Mouse (Mus musculus) heart, postnatal 4 days (tissue): ENCODE results near the gene Scn11a. TPM values are rescaled to one million over a fixed set of nuclear protein-coding genes. Genes with fewer than 3 reads are reported as not detected.

Experiments
- DNase-seq: peaks from one replicate; pipeline ENCODE4 v3.0.0; 2021
- total RNA-seq, 2 experiments: library from RNA; stranded (reverse); gene quantifications; 2 replicates each; pipeline ENCODE4 v1.2.3; 2021

The Scn11a gene
- total RNA-seq, 2 experiments from 2014 or later: 0.09 to 0.14 TPM

DNA sequence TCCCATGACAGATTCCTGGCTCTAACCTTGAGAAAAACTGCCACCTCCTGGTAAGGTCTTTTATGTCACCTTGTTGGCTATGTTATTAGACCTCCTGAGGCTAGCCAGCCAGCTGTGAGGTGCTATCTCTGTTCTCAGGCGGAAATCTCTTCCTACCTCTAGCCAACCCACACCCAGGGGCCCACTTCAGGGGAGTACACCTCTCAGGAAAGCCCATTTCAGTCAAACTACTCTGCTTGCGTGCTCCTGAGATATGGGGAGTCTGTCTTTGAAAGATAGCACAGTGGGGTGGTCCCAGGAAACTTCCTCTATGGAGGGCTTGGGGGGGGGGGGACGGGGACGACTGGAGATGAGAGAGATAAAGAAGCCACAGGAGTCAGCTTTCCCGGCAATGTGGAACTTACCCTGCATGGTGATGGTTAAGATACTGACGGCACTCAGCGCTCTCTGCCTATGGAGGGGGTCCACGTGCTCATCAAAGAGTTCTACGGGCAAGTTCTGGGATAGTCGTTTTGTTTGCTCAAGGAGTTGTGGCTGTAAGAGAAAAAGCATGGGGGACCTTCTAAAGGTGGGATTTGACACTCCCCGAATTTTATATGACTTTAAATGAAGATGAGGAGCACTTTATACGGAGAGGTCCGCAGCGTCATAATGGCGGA lies 29.9 kb downstream of the Scn11a start:
- peak; percentile 12 for DNase-seq

DNA sequence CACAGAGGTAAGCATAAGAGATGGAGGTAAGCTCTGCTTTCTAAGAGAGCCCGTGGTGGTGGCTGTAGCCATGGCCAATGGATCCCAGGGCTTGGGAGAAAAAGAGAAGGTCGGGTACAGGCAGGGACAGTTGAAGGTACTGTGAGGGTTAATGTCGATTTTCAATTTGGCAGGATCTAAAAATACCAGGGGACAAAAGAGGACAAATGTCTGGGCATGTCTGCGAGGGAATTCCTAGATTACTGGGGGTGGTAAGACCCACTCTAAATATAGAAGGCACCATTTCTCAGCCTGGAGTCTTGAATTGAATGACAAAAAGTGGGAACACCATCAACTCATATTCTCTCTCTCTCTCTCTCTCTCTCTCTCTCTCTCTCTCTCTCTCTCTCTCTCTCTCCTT lies 30.8 kb downstream of the Scn11a start:
- DNase-seq: peak; percentile 23

DNA sequence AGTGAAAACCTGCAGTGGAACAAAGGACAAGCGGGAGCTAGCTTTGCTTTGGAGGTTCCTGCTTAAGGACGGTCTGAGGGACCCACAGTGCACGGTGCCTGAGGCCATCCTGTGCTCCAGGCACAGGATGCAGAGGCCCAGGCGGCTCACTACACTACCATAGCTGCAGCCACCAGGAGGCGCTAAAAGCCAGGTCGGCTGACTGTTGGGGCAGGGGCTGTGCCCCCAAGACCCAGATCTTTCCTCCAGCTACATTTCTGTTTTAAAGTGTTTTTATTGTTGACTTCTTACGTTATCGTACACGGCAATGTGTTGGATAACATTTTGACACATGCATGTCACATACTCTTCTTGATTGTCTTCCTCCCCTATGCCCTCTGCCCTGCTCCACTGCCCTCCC lies 32.8 kb downstream of the Scn11a start:
- peak; percentile 63 for DNase-seq

DNA sequence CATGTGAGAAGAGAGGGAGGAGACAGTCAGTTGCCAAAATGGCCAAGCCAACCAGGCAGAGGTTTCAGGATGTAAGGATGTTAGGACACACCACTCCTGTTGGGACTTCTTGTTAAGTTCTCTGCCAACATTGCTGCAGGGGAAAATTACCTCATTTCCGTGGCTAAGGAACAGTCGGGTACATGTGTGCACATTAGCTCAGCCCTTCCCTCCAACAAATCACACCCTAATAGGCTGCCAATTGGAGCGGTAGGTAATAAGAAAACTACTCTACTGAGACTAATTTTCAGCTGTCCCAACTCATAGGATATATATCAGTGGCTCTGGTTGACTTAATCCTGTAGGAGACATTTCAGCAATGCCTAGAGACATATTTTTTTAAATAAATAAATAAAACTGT lies 44.4 kb downstream of the Scn11a start:
- no peak for DNase-seq

DNA sequence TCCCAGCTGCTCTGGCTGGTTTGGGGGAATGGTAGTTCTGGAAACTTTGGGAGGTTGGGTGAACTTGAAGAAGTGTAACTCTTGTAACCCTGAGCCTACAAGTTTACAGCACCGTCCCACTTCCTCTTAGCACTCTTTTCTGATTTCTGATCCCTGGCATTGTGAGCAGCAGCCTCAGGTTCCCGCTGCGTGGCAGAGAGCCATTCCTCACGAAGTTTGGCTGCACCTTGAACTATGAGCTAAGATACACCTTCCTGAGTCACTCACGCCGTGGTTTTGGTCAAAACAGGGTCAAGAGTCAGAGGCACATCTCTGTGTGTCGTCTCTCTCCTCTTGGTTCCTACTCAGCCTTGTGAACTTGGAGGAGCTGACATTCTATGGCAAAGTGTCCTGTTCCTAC lies 48.6 kb downstream of the Scn11a start:
- DNase-seq: no peak

DNA sequence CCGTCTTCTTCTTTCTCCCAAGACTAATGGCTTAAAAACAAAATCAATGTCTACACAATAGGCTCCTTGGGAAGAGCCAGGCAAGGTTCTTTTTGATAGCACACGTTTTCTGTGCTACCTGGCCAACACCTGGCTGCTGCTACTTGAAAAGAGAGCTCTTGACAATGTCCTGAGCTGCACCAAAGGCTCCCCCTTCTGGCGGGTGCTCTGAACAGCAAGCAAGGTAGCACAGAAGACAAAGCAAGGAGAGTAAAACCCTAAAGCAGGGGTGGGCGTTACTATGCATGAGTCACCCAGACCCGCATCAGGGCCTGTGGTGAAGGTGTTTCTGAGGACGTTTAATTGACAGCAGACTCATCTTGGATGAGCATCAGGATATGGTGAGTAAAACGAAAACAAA lies 56.7 kb downstream of the Scn11a start:
- peak; percentile 43 for DNase-seq

DNA sequence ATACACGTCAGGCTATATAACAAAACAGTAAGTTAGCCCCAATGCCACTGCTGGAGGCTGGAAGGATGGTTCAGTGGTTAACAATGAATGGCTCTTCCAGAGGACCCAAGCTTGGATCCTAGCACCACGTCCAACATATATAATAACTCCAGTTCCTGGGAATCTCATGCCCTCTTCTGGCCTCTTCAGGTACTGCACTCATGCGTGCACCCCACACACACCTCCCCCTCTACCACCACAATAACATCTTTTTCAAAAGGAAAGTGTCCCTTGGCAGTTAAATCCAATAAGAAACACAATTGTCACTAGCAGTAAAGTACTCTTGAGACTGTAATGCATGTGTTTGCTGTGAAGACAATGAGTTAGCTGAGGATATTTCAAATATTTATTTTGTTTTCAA lies 65.0 kb downstream of the Scn11a start:
- no peak for DNase-seq

DNA sequence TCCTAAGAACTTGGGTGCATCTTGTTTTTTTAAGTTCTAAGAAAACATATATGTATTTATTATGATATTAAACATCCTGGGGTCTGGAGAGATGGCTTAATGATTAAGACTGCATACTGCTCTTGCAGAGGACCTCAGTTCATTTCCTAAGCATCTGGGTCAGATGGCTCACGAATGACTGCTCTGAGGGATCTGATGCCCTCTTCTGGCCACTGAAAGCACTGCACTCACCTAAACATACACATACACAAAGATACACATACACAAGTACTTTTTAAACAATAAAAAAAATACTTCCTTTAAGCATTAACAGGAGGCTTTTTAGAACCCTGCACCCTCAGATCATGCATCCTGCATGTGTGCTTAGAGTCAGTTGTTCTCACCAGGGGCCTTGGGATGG lies 65.8 kb downstream of the Scn11a start:
- DNase-seq: no peak

DNA sequence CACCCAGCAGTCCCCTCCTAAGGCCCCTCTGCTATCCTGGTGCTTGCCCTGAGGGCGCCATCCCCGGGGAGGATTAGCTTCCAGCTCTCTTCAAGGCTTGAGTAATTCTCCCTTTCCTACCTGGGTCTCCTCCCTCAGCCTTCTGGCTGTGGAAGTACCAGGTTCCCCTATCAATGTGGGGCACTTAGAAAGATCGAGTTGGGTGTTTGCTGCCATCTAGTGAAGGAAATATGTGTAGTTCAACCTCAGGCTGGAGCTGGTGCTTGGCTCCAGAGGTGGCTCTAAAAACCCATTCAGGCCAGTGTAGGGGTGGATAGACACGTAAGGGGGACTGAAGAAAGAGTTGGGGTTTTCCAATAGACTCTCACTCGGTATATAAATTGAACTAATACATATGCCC lies 73.7 kb downstream of the Scn11a start:
- DNase-seq: peak; percentile 41

DNA sequence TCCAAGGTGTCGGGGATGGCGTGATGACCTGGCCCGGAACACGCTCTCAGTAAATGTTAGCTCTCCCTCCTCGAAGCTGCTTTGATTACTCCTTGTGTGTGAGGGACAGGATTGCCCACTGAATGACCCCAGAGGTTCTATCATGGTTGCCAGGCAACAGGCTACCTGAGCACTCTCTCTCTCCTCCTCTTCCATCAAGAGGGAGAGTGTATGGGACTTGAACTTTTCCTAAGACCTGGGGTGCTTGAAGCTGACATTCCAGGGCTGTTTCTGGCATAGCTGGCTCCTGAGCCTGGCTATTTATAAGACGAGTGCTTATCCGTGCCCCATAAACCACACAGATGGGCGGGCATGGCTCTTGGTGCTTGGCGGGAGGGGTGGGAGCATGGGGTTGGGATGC lies 76.1 kb downstream of the Scn11a start:
- DNase-seq: no peak

DNA sequence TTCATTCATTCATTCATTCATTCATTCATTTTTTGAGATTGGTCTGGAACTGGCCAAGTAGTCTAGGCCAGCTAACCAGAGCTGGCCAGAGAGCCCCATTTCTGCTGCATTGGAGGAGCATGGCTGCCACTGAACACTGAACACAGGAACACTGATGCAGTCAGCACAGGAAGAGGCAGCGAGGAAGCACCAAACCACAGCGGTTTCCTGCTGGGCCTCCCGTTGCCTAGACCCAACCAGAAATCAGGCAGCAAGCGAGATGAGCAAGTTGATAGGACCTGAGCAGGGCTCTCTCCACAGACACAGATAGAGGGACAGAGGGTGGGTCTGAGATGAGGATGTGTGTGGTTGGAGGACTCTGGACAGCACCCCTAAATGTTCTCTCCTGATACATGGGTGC lies 81.4 kb downstream of the Scn11a start:
- no peak for DNase-seq

DNA sequence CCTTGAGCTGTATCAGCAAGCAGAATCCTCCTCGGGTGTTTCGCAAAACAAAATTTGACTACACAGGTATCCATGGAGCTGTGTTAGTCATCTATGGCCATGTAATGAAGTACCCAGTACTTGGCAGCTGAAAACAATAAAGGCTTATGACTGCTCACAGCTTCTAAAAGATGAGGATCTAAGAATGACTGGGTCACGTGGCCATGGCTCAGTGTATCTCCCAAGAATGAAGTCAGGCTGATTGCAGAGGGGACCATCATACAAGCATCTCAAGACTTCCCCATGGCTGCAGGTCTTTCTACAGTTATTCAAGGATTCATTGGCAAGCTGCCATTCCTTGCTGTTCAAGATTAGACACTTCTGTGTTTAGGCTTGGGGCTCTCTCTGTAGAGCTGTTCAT lies 81.9 kb downstream of the Scn11a start:
- no peak for DNase-seq

DNA sequence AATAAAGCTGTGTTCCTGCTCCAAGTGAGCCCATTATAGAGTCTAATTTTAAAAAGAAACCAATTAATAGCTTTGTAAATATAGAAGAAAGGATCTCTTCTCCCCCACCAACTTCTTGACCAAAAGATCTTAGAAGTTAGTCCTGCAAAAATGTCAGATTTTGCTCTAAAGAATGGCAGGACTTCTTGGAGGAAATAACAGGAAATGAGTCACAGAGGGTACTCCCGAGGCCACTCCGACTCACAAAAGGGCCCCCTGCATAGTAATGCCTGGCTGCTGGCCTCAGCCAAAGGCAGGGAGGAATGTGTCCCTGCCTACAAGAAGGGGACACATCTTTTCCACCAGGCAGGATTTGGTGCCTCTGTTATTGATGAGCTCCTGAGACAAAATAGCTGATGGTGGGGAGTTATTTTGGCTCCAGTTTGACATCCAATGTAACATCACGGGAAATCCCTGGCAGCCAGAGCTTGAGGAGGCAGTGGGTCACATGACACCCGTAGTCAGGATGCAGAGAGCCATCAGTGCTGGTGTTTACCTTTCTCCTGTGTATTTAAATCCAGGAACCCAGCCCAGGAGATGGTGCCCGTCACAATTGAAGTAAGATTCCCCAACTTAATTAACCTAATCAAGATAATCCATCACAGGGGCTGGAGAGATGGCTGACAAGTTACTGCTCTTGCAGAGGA lies 84.0 kb downstream of the Scn11a start:
- no peak for DNase-seq

DNA sequence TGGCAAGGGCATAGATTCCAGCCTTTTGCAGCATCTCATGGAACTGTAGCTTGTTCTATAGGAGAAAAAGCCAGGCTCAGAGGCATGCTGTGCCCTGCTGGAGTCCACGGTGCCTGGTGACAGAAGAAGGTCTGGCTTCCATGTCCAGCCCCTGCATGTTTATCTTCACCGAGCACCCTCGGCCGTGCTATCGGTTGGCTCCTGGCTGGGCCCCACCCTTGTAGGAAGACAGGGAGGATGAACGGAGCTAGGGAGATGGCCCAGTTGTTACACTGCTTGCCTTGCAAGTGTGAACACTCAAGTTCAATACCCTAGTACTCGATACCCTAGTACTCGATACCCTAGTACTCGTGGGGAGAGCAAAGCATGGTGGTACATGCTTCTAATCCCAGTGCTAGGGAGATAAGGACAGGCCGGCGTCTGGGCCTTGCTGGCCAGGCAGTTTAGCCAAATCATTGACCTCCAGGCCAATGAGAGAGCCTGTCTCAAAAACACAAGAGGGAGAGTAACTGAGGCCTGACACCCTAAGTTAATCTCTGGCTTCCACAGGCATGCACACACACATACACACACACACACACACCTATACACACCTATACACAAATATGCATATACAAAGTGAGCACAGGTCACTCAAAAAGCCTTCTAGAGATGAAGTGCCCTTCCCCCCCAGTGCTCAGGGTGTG lies 96.7 kb downstream of the Scn11a start:
- no peak for DNase-seq

DNA sequence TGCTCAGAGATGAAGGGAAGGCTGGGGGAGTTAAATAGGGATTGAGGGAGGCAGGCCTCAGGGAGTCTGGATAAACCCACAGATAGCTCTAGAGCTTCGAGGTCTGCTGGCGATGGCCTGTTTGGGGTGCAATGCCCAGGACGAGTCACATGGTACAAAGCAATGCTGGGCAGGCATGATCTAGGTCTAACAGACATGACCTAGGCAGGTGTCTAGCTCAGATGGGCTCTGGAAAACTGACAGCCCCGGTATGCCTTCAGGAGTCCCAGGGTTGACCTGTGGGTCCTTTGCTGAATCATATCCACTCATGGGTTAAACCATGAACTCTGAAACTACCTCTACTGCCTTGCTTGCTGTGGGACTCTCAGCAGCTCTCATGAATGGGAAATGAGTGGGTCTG lies 98.3 kb downstream of the Scn11a start:
- no peak for DNase-seq

DNA sequence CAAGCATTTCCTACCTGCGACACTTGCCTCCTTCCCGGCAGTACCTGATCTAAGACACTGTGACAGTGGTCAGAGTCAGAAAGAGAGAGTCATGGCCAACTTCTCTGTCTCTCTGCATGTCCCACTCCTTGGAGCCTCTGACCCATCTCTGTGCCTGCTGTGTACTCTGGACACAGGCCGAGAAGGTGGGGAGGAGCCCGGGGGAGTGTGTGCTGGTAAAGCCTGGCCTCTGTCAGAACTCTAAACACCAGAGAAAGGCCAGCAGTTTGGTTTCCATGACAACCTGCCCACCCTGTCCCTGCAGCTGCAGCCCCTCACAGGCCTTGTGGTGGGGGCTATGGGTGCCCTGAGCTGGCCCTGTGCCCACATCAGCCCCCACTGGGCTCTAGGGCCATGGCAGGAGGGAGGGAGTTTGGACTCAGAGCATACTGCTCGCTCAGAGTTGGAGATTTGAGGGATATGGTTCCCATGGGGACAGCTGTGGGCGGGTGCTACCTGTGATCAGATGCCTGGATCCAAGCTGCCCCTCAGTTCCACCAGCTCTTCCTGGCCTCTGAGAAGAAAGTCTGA lies 99.9 kb downstream of the Scn11a start:
- no peak for DNase-seq

DNA sequence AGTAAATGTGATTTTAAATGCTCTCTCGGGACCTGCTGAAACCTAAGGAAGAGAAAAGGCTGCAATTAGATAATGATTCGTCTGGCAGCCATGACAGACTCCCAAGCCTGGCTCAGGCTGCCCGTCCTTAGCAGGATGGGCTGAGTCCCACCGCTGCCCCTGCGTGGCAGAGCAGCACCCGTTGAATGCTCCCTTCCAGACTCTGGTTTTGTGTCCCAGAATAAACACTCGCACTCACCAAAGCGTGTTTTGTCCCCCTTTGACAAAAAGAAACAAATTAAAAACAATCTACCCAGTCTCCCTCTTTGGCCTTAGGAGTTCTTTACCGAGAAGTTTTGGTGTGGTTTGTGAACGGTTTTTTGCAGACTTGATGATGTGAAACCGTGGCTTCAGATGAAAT lies 106.0 kb downstream of the Scn11a start, which contains the start of gene Scn10a:
Gene Scn10a, minus strand, starts transcription at position 101 of the 400 bp plus-strand sequence.
- DNase-seq: no peak

DNA sequence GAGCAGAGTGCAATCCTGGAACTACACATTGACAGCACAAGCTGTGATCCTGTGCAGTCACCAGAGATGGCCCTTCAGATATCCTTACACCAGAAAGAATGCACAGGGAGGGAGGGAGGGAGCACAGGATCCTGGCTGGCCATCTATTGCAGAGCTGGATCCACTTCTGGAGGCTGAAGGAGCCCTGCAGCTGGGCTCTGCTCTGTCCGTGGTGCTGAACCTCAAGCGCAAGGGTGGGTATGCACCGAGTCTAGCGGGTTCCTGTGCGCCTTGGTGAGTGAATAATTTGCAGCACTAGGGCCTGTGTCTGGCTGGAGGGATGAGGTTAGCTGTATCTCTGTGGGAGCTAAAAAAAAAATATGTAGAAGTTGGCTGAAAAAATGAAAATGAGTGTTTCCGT lies 118.6 kb downstream of the Scn11a start:
- DNase-seq: peak; percentile 87

Other genes starting within 250 kb of the Scn11a start
- gene Scn5a, start 246.4 kb downstream of the Scn11a start, total RNA-seq: 100 to 1,000 TPM; 120 to 122 TPM
- gene Scn10a, start 106.1 kb downstream of the Scn11a start, total RNA-seq: 1 to 10 TPM; 1.7 to 1.8 TPM
- gene Wdr48, start 69.4 kb upstream of the Scn11a start, total RNA-seq: 10 to 100 TPM; 30.9 to 32.5 TPM
- gene Gorasp1, start 112.1 kb upstream of the Scn11a start, total RNA-seq: 10 to 100 TPM; 15.2 to 16.0 TPM
- under 1 TPM in 1 of 2 experiments, not detected in 1; 0.07 TPM for gene Ttc21a, start 112.2 kb upstream of the Scn11a start, total RNA-seq
- 10 to 100 TPM; 17.4 to 17.7 TPM for gene Csrnp1, start 159.2 kb upstream of the Scn11a start, total RNA-seq
- 100 to 1,000 TPM; 162 to 169 TPM for gene Xirp1, start 198.1 kb upstream of the Scn11a start, total RNA-seq
- 1 to 10 TPM; 4.8 to 6.5 TPM for gene Cx3cr1, start 244.4 kb upstream of the Scn11a start, total RNA-seq